Mouse (Mus musculus): ENCODE data around the gene Gltpd2.
"Not testable (repeated sequence)": the region's sequence is repeated elsewhere in the genome, so short reads cannot be mapped to it uniquely, and the experiment has no call there.

Gene Gltpd2

DNA sequence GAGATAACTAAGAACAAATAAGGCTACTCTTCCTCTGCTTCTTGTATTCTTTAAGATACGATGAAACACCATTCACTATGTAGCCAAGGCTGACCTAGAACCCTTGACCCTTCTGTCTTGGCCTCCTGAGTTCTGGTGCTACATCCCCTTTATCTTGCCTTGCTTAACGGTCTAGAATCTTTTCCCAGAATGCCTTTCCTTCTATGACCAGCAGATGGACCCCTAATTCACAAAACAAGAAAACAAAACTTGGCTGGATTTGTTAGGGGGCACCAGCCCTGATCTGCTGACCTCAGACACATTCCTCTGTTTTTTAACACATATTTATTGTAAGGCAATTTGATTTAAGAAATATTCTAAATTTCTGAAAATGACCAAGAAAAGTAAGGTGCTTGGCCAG, 2.6 kb upstream of the Gltpd2 start:
- peak in 1 of 2 experiments; percentile 43 for DNase-seq (ENCODE audit: low spot score in 2 of 2)

DNA sequence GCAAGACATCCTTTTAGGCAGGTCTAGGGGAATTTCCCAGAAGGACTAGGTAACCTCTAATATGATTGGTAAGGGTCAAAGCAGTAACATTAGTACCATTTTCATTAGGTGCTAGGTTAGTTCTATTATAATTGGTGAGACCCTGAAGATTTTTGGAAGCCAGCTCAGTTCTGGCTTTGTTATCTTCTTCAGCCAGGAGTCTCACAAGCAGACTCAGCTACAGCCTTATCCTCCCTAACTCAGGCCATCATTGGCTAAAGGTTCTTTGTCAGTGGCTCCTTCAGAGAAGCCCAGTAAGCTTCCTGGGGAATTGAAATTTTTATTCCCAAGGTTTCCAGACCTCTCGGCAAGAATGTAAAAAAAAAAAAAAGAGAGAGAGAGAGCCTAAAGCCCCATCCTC, 560 bp upstream of the Gltpd2 start:
- DNase-seq (ENCODE audit: low spot score in 2 of 2): no peak

DNA sequence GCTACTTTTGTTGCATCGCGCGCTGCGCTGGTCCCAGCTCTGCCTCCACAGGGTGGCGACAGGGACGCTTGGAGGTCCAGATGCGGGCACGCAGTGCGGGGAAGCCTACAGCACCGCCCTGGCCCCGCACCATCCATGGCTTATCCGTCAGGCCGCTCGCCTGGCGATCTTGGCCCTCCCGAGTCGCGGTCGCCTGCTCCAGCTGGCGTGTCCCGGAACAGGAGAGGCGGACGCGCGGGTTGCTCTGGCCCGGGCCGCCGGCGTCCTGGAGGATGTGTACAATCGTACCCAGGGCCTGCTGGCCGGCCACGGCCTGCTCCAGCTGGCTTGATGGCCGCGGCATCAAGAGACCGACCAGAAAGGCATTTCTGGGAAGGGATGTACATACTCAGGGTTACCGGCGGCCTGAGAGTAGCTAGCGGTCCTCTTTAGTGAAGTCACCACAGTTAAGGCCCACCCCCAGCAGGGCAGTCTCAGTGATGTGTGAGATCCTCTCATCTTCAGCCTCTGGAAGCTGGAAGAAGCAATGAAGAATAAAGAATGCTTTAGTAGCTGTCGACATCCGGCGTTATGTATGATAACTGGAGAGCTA, 1.3 kb downstream of the Gltpd2 start:
- no peak for DNase-seq (ENCODE audit: low spot score in 2 of 2)

DNA sequence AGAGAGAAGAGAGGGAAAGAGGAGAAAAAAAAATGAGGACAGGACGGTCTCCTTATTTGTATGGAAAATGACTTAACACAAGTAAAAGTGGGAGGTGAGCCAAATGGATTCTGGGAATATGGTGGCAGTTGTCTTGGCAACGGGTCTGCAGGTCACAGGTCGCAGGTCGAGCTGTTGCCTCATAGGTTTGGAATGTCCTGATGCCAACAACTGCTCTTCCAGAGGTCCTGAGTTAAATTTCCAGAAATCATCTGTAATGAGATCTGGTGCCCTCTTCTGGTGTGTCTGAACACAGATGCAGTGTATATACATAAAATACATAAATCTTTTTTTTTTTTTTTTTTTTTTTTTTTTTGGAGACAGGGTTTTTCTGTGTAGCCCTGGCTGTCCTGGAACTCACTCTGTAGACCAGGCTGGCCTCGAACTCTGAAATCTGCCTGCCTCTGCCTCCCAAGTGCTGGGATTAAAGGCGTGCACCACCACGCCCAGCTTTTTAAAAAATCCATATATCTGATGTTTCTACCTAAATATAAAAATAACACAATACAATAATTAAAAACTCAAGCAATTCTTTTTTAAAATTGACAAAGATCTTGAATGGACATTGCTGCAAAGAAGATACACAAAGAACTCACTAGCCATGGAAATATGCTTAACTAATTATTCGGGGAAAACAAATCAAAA, 4.5 kb downstream of the Gltpd2 start:
- not testable (repeated sequence) for DNase-seq (ENCODE audit: low spot score in 2 of 2)

DNA sequence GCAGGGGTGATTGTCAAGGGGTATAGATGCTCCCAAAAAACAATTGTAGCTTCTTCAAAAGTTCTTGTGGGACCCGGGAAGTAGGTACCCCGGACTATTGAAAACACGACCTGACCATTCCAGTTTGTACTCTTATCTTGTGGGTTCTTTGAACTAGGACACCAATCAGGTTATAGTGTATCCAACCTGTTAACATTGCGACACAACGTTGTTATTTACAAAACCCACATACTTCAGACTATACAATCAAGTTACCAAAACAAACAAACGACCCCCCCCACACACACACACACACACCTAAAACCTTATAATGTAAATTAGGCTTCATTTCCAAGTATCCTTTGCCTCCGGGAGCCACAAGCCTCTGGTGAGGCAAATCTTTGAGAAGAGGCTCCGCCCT, 5.8 kb downstream of the Gltpd2 start:
- DNase-seq (ENCODE audit: low spot score in 2 of 2): no peak

DNA sequence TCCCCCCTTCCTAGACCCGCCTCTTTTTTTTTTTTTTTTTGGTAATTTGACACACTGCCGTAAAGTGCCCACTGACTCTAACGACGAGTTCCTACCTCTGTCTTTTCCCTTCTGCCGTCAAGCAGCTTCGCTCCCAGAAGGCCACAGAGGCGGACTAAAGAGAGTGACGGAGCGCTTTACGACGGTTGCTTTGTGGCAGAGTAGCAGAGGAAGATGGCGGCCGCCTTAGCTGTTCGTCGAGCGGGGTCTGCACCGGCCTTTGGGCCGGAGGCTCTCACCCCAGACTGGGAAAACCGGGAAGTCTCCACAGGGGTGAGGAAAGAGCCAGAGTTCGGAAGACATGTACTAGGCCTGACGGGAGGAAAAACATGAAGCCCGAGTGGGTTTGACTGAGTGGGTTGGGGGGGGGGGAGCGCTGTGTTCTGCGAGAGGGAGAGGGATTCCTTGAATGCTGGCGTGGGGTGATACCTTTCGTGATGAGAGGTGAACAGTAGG, 6.2 kb downstream of the Gltpd2 start, which contains the start of gene Psmb6:
Gene Psmb6 (plus strand): TSS at position 184 of the 495 bp plus-strand sequence.
- DNase-seq (ENCODE audit: low spot score in 2 of 2): peak; percentile 89 to 95

DNA sequence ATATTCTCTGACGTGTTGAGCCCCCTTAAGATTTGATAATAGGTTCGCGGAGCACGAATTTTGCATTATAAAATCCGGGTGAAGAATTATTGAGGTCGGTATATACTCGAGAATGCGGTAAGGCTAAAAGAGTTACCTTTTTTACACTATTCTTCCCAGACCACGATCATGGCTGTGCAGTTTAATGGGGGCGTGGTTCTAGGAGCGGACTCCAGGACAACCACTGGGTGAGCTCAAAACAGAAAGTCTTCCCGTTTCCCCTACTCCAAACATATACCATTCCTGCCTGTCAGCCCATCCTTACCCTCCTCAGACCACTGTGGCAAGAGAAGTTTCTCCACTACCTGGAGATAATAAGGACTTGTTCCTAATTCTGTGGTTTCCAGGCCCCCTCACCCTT, 6.7 kb downstream of the Gltpd2 start:
- no peak for DNase-seq (ENCODE audit: low spot score in 2 of 2)

DNA sequence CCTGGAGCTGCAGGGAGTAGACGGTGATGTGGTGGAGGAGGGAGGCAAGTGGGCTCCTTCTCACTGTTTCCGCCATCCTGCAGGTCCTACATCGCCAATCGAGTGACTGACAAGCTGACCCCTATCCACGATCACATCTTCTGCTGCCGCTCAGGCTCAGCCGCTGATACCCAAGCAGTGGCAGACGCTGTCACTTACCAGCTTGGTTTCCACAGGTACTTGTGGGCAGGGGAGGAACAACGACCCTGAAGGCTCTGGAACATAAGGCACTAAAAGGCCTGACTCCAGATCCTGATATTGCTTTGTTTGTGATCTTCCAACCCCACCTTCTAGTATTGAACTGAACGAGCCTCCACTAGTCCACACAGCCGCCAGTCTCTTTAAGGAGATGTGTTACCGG, 7.2 kb downstream of the Gltpd2 start:
- DNase-seq (ENCODE audit: low spot score in 2 of 2): no peak

DNA sequence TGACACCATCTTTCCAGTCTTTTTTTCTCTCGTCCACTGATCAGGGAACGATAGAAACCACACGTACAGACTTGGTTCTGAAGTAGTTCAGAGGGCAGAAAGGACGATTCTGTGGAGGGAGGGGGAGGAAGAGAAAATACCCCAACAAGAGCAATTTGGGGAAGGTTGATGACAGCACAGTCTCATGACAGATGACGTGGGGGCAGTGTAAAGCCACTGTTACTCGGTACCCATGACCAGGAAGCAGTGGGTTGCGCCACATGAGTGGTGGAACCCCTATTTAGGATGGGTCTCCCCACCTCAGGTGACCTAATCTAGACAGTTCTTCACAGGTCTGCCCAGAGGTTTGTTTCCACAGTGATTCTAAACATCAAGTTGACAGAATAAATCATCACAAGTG, 9.6 kb downstream of the Gltpd2 start:
- no peak for DNase-seq (ENCODE audit: low spot score in 2 of 2)

DNA sequence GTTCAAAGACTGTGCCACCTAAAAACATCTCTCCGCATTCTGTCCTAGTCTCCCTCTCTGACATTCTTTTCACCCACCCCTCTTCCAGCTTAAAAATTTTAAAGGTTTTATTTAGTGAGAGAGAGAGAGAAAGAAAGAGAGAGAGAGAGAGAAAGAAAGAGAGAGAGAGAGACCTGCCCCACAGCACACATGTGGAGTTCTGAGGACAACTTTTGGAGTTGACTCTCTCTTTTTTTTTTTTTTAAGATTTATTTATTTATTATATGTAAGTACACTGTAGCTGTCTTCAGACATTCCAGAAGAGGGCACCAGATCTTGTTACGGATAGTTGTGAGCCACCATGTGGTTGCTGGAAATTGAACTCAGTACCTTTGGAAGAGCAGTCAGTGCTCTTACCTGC, 12.1 kb downstream of the Gltpd2 start:
- DNase-seq (ENCODE audit: low spot score in 2 of 2): not testable (repeated sequence)

DNA sequence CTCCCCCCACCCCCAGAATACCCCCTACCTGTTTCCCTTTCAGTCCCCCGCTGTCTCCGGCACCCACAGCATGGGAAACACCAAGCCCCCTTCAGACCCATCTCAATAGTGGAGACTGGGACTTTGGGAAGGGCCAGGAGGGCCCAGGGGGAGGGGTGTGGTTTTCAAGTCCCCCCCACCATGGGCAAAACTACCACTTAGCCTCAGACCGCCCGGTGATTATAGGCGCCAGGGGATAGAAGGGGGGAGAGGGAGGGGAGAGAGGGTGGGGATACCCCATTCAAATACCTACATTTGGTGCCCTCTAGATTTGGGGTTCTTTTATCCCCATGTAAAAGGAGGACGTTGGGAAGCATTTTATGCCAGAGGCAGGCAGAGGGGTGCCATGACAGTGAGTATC, 13.8 kb downstream of the Gltpd2 start, which contains the start of gene Gm40193:
Gene Gm40193 (minus strand): TSS at position 101 of the 400 bp plus-strand sequence.
- DNase-seq (ENCODE audit: low spot score in 2 of 2): no peak

DNA sequence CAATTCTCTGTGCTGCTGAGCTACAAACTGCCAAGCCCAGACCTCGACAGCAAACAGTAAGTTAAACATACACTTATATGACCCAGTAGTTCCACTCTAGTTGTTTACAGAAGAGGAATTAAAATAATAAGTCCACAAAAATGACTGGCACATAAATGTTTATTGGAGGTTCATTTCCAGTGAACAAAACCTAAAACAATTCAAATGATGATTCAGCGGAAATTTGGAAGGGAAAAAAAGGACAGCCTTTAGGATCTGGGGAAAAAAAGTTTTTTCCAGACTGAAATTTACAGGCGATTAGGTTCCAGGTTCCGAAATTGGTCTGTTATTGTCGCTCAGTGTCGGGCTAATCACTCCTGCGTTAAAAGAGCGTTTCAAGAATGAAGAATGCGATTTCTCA, 20.4 kb downstream of the Gltpd2 start:
- DNase-seq (ENCODE audit: low spot score in 2 of 2): no peak

DNA sequence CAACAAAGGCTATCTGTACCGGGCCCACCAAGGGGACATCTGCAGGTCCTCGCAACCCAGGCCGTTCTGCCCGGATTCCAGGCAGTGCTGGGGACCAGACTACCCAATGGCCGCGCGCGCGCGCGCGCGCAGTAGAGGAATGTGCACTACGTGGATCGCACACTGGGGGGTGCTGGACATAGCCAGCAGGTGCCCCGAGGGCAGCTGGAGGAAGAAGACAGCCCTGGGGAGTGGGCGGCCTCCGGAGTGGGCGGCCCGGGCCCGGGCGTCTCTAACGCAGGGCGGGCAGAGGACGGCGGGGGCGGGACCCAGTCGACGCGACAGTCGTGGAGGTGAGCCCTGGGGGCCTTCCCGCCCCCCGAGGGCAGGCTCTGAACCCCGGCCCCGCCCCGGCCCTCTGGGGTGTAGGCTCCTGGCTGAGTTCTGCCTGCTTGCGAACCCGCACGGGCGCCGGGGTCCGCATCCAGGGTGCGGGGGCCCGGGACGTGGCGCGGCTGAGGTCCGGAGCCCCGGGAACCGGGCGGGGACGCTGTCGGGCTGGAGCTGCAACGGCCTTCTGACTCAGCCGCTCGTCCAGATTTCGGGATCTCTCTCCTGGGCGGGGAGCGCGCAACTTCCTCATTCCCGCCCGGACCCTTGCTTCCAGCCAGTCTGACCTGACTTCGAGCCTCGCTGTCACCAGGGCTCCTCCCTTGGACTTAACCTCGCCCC, 21.0 kb downstream of the Gltpd2 start, which contains the start of gene Pld2:
Gene Pld2 (plus strand): TSS at position 188 of the 711 bp plus-strand sequence.
- peak; percentile 36 to 79 for DNase-seq (ENCODE audit: low spot score in 2 of 2)

DNA sequence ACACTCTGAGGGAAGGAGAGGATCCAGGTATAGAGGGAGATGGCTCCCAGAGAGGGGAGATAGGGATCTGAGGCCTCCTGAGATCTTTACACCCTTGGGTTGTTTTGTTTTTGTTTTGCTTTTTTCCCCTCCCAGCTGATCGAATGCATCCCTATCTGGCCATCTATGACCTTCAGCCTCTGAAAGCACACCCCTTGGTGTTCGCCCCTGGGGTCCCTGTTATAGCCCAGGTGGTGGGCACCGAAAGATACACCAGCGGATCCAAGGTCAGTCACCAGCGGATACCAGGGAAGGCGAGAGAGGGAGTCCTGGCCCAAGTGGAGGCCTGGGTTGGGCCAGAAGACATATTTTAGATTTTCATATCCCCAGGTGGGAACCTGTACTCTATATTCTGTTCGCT, 21.9 kb downstream of the Gltpd2 start:
- no peak for DNase-seq (ENCODE audit: low spot score in 2 of 2)

DNA sequence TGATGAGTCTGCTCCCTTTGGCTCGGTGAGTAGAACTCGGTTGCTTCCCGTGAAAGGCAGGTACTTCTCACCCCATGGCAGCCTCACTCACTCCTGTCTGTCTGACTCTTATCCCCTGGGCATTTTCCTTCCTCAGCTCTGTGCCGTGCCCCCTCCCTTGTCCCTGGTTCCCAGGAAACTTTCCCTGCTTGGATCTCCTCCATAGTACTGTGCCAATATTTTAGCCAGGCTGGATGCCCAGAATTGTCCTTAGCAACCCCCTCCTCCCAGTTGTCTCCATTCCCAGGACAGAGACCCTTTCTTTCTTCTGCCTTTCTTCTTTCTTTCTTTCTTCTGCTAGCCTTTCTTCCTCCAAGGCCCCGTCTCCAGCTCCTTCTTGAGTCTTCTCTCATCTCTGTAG, 22.4 kb downstream of the Gltpd2 start:
- peak in 1 of 2 experiments; percentile 33 for DNase-seq (ENCODE audit: low spot score in 2 of 2)

DNA sequence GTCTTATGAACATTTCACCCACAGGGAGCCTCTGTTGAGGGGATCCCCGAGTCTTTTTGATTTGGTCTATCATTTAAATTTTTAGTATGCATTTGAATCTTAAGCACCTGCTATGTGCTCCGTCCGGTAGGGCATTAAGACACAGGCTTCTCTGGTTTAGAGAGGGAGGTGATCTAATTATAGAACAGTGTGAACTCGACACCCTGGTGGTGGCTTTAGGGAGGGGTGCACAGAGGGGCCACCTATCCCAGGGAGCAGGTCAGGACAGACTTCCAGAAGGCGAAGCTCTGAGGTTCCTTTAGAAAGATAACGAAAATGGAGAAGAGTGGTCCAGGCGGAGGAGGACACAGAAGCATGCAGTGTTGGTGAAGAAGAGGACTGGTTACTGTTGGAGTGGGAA, 25.5 kb downstream of the Gltpd2 start:
- DNase-seq (ENCODE audit: low spot score in 2 of 2): no peak

DNA sequence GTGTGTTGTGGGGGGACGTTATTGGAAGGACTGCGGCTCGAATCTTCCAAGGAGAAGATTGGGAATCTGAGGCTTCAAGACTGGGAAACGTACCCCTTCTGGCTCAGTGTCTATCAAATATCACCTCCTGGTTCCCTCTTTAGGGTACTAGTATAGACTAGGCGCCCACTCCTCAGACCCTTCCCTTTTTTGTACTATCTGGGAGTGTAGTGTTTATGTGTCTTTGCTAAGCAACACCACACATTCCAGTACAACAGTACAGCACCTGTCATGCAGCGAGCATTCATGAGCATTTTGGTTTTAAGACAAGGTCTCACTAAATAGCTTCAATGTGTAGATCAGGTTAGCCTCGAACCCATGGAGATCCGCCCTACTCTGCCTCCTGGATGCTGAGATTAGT, 32.5 kb downstream of the Gltpd2 start:
- no peak for DNase-seq (ENCODE audit: low spot score in 2 of 2)

DNA sequence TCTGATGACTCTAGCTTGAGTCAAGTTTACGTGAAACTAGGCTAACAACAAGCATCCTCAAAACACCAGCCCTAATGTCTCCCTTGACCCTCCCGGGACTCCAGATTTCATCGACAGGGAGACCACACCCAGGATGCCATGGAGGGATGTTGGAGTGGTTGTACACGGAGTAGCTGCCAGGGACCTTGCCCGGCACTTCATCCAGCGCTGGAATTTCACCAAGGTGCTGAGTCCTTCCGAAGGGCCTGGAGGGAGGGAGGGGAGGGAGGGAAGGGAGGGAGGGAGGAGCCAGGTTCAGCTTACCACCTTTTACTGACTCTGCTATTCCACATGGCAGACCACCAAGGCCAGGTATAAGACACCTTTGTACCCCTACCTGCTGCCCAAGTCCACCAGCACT, 34.9 kb downstream of the Gltpd2 start:
- DNase-seq (ENCODE audit: low spot score in 2 of 2): no peak

DNA sequence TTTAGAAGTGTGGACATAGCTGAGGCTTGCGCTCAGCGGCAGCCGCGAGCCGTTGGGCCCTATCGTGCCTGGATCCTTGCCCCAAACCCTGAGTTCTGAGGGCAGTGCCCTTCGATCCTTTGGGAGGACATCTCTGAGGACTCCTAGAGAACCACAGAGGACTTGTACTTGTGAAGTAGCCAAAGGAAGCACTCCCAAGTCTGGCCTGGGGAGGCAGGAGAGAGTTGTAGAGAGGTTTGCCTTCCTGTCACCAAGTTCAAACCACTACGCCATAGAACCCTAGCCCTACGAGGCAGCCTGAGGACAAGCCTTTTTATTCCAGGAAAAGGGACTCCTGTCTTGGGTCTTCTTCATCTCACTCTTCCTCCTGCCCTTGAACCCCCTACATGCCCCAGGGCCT, 38.5 kb downstream of the Gltpd2 start:
- DNase-seq (ENCODE audit: low spot score in 2 of 2): no peak

DNA sequence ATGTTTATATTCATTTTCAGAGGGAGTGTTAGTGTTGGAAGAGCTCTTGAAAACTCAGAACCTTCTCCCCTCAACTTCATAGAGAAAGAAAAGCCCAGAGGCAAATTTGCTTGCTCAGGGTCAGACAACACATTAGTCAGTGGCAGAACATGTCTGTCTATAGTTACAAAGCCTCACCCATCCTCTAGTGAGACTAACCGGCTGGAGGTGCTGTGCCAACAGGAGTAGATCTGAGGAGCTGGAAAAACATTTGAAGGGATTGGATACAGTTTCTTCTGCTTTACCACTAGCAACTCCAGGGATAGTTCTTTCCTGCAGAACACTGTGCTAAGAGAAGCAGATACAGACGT, 42.9 kb downstream of the Gltpd2 start:
- DNase-seq (ENCODE audit: low spot score in 2 of 2): no peak

DNA sequence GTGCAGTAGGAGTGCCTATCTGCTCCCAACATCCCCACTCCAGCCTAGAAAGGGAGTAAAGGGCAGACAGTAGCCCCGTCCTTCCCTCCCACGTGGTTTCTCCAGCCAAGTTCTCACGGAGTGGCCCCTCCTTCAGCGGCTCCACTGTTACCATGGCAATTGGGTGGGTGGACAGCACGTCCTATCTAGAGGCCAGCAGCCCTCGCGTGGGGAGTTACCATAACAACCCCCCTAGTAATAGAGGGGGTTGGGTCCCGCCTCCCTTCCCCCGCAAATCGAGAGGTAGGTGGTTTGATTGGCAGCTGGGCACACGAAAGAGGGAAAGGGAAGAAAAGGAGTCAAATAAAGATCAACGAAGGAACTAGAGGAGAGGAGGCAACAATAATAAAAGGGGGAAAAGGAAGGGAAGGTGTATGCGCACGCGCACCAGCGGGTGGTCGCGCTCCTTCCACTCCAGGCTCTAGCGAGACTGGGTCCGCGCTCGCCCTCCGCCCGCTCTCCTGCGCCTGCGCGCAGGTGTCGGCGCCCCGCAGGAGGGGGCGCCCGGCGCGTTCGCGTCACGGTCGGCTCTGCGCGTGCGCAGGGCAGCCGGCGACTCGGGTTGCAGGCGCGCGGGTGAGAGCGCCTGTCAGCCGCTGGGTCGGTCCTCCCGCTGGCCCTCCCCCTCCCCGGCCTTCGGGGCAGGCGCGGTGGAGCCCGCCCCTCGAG, 43.4 kb downstream of the Gltpd2 start, which contains the start of gene Mink1:
Gene Mink1 (plus strand): TSS at position 595 of the 708 bp plus-strand sequence.
- DNase-seq (ENCODE audit: low spot score in 2 of 2): peak; percentile 89 to 92

DNA sequence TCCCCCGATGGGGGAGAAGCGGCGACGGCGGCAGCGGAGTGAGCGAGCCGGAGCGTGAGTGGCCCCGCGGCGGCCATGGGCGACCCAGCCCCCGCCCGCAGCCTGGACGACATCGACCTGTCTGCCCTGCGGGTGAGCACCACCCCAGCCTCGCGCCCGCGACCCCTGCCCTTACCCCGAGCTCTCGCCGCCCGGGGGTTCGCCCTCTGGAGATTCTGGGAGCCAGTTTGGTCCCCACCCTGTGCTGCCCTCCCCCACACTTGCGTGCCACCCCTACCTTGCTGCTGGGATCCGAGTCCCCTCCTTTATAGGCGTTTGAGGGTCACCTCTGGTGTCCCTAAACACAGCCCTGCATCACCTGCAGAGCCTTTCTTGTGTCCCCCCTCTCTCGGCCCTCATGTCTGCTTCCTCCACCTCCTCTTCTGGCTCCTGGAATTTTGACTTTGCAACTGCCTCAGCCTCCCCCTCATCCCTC, 44.0 kb downstream of the Gltpd2 start:
- DNase-seq (ENCODE audit: low spot score in 2 of 2): no peak
